Mouse (Mus musculus) ES-E14 (cell line): ENCODE results near the gene Ano2. TPM values are rescaled to one million over a fixed set of nuclear protein-coding genes. Genes with fewer than 3 reads are reported as not detected.

ENCODE experiments used
- DNase-seq: peaks from one replicate; pipeline ENCODE4 v3.0.0-alpha.2; 2013; ENCODE audit warnings: low read depth, low spot score
- H3K27ac ChIP-seq: 2 replicates; pipeline ENCODE4 v1.5.1; 2012; ENCODE audit warnings: low read depth, mild to moderate bottlenecking, low read length, moderate library complexity, mixed read lengths; ENCODE audit not compliant: poor library complexity, insufficient read depth, severe bottlenecking
- H3K36me3 ChIP-seq: 2 replicates; pipeline ENCODE4 v1.6.1; 2012; ENCODE audit warnings: mild to moderate bottlenecking, low read length, moderate library complexity, mixed read lengths; ENCODE audit not compliant: control insufficient read depth, poor library complexity, insufficient read depth, severe bottlenecking
- H3K4me1 ChIP-seq, 2 experiments: fragments of 150-350 bp in 1 of 2; sonication (generic) in 1 of 2; 2 replicates each; pipeline ENCODE4 v1.6.1; 2012; ENCODE audit warnings: low read length in 2 of 2, mild to moderate bottlenecking in 1 of 2, mixed read lengths in 1 of 2; ENCODE audit not compliant: control insufficient read depth in 2 of 2, insufficient read depth in 2 of 2, poor library complexity in 1 of 2
- H3K4me3 ChIP-seq, 2 experiments: fragments of 150-350 bp in 1 of 2; sonication (generic) in 1 of 2; 2 replicates each; pipeline ENCODE4 v1.5.1; 2012; ENCODE audit warnings: low read length in 2 of 2, low read depth in 1 of 2, mild to moderate bottlenecking in 1 of 2, mixed read lengths in 1 of 2; ENCODE audit not compliant: insufficient read depth in 1 of 2, poor library complexity in 1 of 2, severe bottlenecking in 1 of 2
- H3K9ac ChIP-seq: 2 replicates; pipeline ENCODE4 v1.6.1; 2012; ENCODE audit warnings: low read depth, mild to moderate bottlenecking, low read length, mixed read lengths; ENCODE audit not compliant: poor library complexity, insufficient read depth, severe bottlenecking
- H3K9me3 ChIP-seq: fragments of 150-350 bp; sonication (generic); 2 replicates; pipeline ENCODE4 v1.6.1; 2012; ENCODE audit warnings: low read depth, mild to moderate bottlenecking, low read length; ENCODE audit not compliant: control insufficient read depth, insufficient read depth
- CHD2 ChIP-seq: IDR thresholded peaks from 2 replicates; pipeline ENCODE4 v1.6.1; 2014; ENCODE audit warnings: mild to moderate bottlenecking, low read depth, low read length, inconsistent platforms
- HCFC1 ChIP-seq: IDR thresholded peaks from 2 replicates; pipeline ENCODE4 v1.6.1; 2012; ENCODE audit warnings: low read length, inconsistent platforms, borderline replicate concordance; ENCODE audit not compliant: insufficient read depth
- MAFK ChIP-seq: IDR thresholded peaks from 2 replicates; pipeline ENCODE4 v1.6.1; 2014; ENCODE audit warnings: mild to moderate bottlenecking, low read depth, low read length, inconsistent platforms; ENCODE audit not compliant: insufficient read depth
- ZC3H11A ChIP-seq: IDR thresholded peaks from 2 replicates; pipeline ENCODE4 v1.6.1; 2012; ENCODE audit warnings: low read depth, mild to moderate bottlenecking, inconsistent platforms, low read length, borderline replicate concordance
- ZNF384 ChIP-seq: IDR thresholded peaks from 2 replicates; pipeline ENCODE4 v1.6.1; 2012; ENCODE audit warnings: low read depth, low read length, inconsistent platforms
- in situ Hi-C, 2 experiments: fragments of 600-800 bp; cut with MboI; formaldehyde crosslinking; loops; one replicate each; pipeline ENCODE4 v1.15.1; 2025; ENCODE audit warnings: low sequenced_read_pairs in 2 of 2, inconsistent platforms in 1 of 2; ENCODE audit not compliant: unreplicated experiment in 2 of 2
- total RNA-seq: library from RNA; depleted of rRNA; stranded (reverse); fragments of 300-350 nt; gene quantifications from 2 replicates; pipeline ENCODE4 v1.2.3, GENCODE M21; 2012

Gene Ano2
- total RNA-seq, 1 experiment: 0.27 TPM

GRCm38 (mm10) chr6:126016991-126017390 is 326.8 kb downstream of the Ano2 start:
- TF ChIP-seq HCFC1 (no peak), CHD2 (no peak), ZNF384 (no peak), ZC3H11A (no peak), MAFK (no peak)

GRCm38 (mm10) chr6:126018411-126018810 is 328.2 kb downstream of the Ano2 start:
- no peak for TF ChIP-seq MAFK
- H3K36me3 ChIP-seq: no peaks in the 10 kb centered on the region
- no peaks in the 10 kb centered on the region for H3K9me3 ChIP-seq
- DNase-seq: no peak
- H3K4me1 ChIP-seq: no peaks in the 10 kb centered on the region
- H3K27ac ChIP-seq: no peak overlapping the region
- H3K9ac ChIP-seq: no peak overlapping the region
- in situ Hi-C loops: no loop called here
- no peak overlapping the region for H3K4me3 ChIP-seq

More at GRCm38 (mm10) chr6:126016991-126017390, 326.8 kb downstream of the Ano2 start:
- DNase-seq: no peak
- Histone ChIP-seq H3K4me3 (no peak overlapping the region), H3K36me3 (no peaks in the 10 kb centered on the region), H3K9ac (no peak overlapping the region), H3K27ac (no peak overlapping the region), H3K9me3 (no peaks in the 10 kb centered on the region), H3K4me1 (peaks cover 0 to 1% of the 10 kb centered on the region in 2 experiments; a peak in 1 of 4 replicates)
- in situ Hi-C loops: no loop called here

- no peak for DNase-seq
- Histone ChIP-seq H3K9me3 (no peaks in the 10 kb centered on the region), H3K4me3 (no peak overlapping the region), H3K4me1 (no peaks in the 10 kb centered on the region), H3K9ac (no peak overlapping the region), H3K36me3 (no peaks in the 10 kb centered on the region), H3K27ac (no peak overlapping the region)
- TF ChIP-seq ZC3H11A: no peak
- no peak for TF ChIP-seq CHD2
- TF ChIP-seq HCFC1: no peak
- TF ChIP-seq ZNF384: no peak
- no peak for TF ChIP-seq MAFK
- in situ Hi-C loops: no loop called here
Observed at GRCm38 (mm10) chr6:126033693-126034402, 343.6 kb downstream of the Ano2 start.

GRCm38 (mm10) chr6:126034403-126034724 is 344.1 kb downstream of the Ano2 start:
- Histone ChIP-seq H3K9me3 (no peaks in the 10 kb centered on the region), H3K4me3 (no peak overlapping the region), H3K36me3 (no peaks in the 10 kb centered on the region), H3K27ac (no peak overlapping the region), H3K4me1 (no peaks in the 10 kb centered on the region), H3K9ac (no peak overlapping the region)
- TF ChIP-seq ZC3H11A (no peak), CHD2 (no peak), HCFC1 (no peak), MAFK (no peak), ZNF384 (no peak)
- in situ Hi-C loops: no loop called here
- no peak for DNase-seq

- Histone ChIP-seq H3K27ac (no peak overlapping the region), H3K4me3 (no peak overlapping the region), H3K9me3 (no peaks in the 10 kb centered on the region), H3K9ac (no peak overlapping the region), H3K36me3 (no peaks in the 10 kb centered on the region), H3K4me1 (no peaks in the 10 kb centered on the region)
- in situ Hi-C loops: no loop called here
- TF ChIP-seq CHD2: no peak
- no peak for TF ChIP-seq ZNF384
- no peak for TF ChIP-seq HCFC1
- no peak for TF ChIP-seq MAFK
- no peak for TF ChIP-seq ZC3H11A
- no peak for DNase-seq
Observed at GRCm38 (mm10) chr6:126034728-126035127, 344.5 kb downstream of the Ano2 start.
